Mouse (Mus musculus): ENCODE results near the gene Gm20696. TPM values are rescaled to one million over a fixed set of nuclear protein-coding genes. Genes with fewer than 3 reads are reported as not detected.
A peak's percentile ranks its signal among the peaks of the same experiment; 100 is the strongest.

The Gm20696 gene
- total RNA-seq, 2 experiments from 2014 or later: 1.2 to 1.3 TPM

DNA sequence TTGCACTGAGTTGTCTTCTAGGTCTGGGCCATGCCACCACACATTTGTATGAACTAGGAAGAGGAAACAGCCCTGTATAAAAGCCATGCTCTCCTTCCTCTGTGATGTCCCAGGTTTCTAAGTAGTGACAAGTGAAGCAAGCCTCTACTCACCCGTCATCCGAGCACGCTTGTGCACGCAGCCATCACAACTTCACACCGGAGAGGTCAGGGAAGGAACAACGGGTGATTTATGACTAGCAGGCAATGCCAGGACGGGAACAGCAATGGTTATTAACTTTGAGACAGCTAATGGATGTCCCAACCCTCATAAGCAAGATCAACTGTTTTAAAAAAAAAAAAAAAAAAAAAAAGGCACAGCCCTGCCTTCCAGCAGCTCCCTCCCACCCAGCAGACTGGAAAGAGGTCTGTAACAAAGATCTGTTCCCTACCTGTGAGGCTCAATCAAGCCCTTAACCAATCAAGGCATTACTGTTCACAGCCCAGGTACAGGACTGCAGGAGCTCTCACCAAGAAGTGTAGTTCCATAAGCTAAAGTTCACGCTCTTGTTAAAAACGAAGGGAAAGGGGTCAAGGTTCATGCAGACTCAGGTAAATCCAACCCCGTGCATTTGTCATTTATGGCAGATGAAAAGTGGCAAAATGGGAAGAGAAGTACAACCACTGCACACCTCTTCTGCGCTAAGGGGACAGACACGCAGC lies 197.3 kb downstream of the Gm20696 start:
- no peak for TF ChIP-seq CTCF (IDR thresholded peaks at IDR 0.05)
- intact Hi-C loops (cut with DNase I): no loop called here
- no peak overlapping the region for H3K4me3 ChIP-seq
- no peak overlapping the region for H3K27ac ChIP-seq
- DNase-seq: no peak

DNA sequence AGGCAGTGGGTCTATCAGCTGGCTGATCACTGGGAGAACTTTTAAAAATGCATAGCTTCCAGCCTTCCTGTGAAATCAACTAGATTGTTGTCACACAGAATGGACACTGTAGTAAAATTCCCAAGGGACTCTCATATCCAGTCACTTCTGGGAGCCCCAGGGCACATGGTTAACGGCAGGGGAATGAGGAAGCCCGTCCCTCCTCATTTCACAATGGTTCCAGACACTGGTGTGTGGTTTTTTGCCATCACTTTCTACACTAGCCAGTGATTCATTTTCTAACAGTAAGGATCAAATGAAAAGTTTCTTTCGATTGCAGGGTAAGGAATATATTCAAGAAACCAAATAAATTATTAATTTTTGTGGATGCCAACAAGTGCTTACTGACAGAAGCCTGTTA lies 198.8 kb downstream of the Gm20696 start:
- no peak for DNase-seq
- intact Hi-C loops (cut with DNase I): no loop called here
- TF ChIP-seq CTCF (IDR thresholded peaks at IDR 0.05): no peak
- Histone ChIP-seq H3K4me3 (no peak overlapping the region), H3K27ac (no peak overlapping the region)

DNA sequence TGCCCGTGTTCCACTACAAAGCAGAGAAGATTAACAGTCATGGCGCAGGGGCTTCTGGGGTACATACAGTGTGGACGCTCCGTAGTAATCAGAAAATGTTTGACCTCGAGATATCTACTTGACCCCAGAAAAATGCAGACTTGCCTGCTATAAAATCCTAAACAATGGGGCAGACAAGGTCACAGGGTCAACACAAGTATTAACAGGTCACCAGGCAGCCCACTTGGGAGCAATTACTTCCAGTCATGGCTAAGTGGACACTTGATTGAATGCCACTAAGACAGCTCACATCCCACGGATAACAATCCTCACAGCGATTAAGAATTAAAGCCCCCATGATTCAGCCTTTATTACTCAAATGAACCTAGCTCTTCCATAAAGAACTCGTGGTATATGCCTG lies 199.5 kb downstream of the Gm20696 start:
- no peak overlapping the region for H3K4me3 ChIP-seq
- DNase-seq: no peak
- intact Hi-C loops (cut with DNase I): no loop called here
- H3K27ac ChIP-seq: no peak overlapping the region
- TF ChIP-seq CTCF (IDR thresholded peaks at IDR 0.05): no peak

DNA sequence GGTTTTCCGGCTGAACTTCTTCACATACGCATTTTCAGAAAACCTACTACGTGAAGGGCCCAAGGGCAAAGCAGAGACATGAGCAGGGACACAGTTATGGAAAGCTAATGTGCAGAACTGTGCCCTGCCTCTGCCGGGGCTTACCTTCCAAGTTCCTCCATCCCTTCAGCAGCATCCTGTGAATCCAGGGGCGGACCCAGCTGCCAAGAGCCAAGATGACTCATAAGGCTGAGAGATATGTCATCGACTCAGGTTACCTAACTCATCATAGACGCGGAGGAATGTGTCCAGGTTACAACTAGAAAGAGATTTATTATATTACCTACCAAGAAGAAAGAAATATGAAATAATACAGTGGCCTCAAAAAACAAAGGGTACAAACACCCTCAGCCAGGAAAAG lies 200.2 kb downstream of the Gm20696 start:
- intact Hi-C loops (cut with DNase I): no loop called here

DNA sequence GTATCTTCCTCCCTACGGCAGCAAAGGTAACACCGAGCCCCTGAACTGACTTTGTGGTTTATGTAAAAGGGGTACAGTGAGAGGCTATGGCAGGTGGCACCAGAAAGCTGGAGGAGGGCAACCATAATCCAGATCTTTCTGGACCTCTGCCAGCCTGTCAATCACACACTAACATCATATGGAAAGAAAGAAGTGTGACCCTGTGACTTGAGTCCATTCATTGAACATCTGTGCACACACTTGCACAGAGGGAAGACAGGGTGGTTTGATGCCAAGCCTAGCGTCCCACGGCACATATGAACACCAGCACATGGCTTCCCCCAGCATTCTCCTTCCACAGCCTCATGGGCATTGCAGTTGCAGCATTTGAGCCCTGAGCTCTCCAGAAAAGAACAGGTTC lies 202.1 kb downstream of the Gm20696 start:
- Histone ChIP-seq H3K27ac (no peak overlapping the region), H3K4me3 (no peak overlapping the region)
- intact Hi-C loops (cut with DNase I): no loop called here
- DNase-seq: no peak
- no peak for TF ChIP-seq CTCF (IDR thresholded peaks at IDR 0.05)

More for the DNA sequence above, 200.2 kb downstream of the Gm20696 start:
- DNase-seq: no peak
- no peak overlapping the region for H3K27ac ChIP-seq
- H3K4me3 ChIP-seq: no peak overlapping the region
- TF ChIP-seq CTCF (IDR thresholded peaks at IDR 0.05): no peak

DNA sequence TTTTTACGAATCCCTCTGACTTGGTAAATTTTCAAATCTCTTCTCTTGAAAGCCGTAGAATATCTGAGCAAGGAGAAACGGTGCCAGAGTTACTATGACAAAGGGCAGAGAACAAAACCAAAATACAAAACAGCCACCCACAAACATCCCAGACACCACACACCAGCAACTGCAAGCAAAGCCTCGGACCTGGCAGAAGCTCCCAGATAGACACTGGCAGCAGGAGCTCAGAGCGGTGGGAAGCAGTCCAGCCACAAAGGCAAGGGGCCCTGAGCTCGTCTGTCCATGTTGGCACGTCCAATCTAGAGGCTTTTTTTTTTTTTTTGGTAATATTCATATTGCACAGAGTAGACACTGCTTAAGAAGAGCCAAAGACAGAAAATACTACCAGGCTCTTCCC lies 202.7 kb downstream of the Gm20696 start:
- intact Hi-C loops (cut with DNase I): no loop called here
- Histone ChIP-seq H3K27ac (no peak overlapping the region), H3K4me3 (no peak overlapping the region)
- TF ChIP-seq CTCF (IDR thresholded peaks at IDR 0.05): no peak
- peak; percentile 58 for DNase-seq

DNA sequence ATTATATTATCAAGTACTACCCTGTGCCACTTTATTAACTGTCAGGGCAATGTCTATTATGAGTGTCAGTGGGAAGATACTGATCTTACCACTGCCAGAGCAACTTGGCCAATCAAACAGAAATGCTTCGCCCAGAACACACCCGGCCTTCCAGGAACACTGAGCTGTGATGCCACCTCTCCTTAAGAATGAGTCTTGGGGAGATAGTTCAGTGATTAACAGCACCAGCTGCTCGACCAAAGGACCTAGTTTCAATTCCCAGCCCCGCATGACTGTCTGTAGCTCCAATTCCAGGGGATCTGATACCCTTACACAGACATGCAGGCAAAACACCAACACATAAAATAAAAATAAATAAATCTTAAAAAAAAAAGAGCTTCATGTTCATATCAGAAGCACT lies 207.8 kb downstream of the Gm20696 start:
- peak; percentile 59 for DNase-seq
- Histone ChIP-seq H3K4me3 (no peak overlapping the region), H3K27ac (peak overlapping the region; percentile 59)
- no peak for TF ChIP-seq CTCF (IDR thresholded peaks at IDR 0.05)
- intact Hi-C loops (cut with DNase I): loop anchor here (1.0 to 5.0 kb wide), 2 partner anchors 27 to 39 kb away; no protein-coding TSS in a partner anchor

DNA sequence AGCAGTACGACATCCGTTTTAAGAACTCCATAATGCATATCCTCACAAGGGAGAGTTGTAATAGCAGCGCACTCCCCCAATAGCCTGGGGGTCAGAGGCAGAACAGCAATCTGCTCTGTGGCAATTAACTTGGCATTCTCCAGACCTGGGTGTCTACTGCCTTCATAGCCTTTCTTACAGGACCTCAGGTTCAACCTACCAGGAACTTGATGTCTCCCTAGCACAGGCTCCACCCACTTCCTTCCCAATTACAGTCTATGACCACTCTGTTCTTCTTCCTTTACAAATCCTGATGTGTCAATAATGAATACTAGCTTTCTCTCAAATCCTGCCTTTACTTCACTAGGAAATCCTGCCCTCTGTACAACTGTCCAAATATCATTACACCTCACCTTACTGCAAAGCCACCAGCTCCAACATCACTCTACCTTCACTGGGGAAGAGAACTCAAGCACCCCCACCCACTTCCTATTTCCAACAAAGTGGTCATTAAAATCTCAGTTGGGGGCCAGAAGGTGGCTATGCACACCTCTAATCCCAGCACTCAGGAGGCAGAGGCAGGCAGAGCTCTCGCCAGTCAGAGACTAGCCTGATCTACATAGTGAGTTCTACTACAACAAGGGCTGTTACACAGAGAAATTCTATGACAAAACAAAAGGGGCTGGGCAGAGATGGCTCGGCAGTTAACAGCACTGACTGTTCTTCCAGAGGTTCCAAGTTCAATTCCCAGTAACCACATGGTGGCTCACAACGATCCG lies 212.7 kb downstream of the Gm20696 start:
- no peak overlapping the region for H3K27ac ChIP-seq
- H3K4me3 ChIP-seq: no peak overlapping the region
- no peak for DNase-seq
- no peak for TF ChIP-seq CTCF (IDR thresholded peaks at IDR 0.05)
- intact Hi-C loops (cut with DNase I): no loop called here

DNA sequence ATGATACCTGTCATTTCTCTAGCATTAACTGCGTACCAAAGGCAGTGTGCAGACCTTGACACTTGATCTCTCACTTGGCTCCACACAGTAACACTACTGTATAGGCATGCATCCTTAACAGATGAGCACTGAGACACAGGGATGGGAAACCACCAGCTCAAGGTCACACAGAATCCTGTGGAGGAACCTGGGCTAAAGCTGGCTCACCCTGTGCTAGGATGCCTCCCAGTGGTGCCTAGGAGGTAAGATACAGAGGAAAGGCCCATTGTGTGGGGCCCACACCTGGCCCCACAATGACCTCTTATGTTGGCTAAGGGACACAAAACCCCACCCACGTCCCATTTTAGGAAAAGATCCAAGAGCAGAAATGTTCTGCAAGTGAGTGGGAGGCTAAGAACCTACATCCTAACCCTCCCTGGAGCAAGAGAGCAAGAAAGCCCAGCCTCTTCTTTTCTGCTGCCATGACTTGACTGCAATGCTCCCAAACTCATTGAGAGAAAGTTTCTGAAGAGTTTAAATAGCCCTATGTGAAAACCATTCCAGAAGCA lies 213.9 kb downstream of the Gm20696 start:
- Histone ChIP-seq H3K27ac (peak overlapping the region; percentile 5; the same call in 1 of the 2 replicates), H3K4me3 (no peak overlapping the region)
- TF ChIP-seq CTCF (IDR thresholded peaks at IDR 0.05): peak; percentile 58
- intact Hi-C loops (cut with DNase I): no loop called here
- DNase-seq: no peak

DNA sequence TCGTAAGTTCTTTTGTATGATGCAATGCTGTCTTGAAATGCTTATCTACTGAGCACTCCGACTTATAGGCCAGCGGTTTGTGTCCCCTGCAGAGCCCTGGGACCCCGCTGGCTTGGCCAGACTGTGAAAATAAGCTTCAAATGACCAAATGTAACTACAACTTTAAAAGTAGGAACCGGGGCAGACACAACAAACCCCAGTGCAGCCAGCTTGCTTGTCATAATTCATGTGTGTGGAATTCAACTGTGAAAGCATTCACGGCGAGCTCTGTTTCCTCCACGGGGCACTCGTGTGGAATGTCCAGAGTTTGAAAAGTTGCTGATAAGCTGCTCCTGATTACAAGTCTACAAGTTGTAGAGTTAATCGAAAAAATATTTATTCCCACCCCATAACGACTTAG lies 215.1 kb downstream of the Gm20696 start:
- no peak for DNase-seq
- peak overlapping the region; percentile 53 for H3K27ac ChIP-seq
- TF ChIP-seq CTCF (IDR thresholded peaks at IDR 0.05): no peak
- intact Hi-C loops (cut with DNase I): no loop called here
- no peak overlapping the region for H3K4me3 ChIP-seq

DNA sequence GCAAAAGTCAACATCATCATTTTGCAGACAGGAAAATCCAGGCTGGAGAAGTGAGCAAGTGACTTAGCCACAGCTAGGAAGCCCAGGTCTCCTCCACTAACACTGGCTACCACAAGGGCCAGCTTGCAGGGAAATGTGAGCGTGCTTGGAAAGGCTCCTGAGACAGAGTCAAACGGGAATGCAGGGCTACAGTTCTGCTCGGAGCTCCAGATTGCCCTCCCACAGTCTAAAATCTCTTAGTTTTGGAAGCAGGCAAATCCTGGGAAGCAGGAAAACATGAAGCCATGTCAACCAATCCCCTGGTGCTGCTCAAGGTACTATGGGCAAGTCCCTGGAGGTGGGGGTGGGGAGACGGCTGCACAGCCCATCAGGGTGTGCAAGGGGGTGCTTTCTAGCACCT lies 219.2 kb downstream of the Gm20696 start:
- no peak overlapping the region for H3K27ac ChIP-seq
- intact Hi-C loops (cut with DNase I): loop anchor here (10.0 kb wide), 1 partner anchor 183 kb away; no protein-coding TSS in a partner anchor
- TF ChIP-seq CTCF (IDR thresholded peaks at IDR 0.05): no peak
- no peak overlapping the region for H3K4me3 ChIP-seq
- DNase-seq: no peak

DNA sequence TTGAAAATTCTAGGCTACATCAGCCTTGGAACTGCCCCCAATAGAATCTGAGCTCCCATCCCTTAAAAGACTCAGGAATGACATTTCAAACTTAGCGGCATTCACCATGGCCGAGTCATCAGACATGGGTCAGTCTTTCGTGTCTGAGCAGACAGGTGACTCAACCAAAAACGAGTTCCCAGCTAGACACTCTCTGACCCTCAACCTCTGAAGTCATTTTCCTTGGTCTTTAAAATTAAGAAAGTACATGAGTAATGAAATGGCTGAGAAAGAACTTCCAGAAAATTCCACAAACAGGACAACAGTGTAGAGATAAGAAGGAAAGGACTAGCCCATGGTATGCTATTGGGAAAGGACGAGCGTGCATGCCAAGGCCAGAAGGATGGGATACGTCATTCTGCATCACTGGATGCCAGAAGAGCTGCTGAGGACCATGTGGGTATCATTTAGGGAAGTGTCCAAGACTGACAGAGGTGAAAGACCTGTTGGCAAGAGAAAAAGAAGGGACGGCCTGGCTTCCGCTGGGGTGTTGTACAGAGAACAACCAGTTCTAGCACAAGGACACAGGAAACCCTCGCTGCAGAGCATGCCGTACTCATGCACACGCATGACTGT lies 219.7 kb downstream of the Gm20696 start:
- H3K27ac ChIP-seq: no peak overlapping the region
- intact Hi-C loops (cut with DNase I): loop anchor here (10.0 kb wide), 1 partner anchor 182 kb away; no protein-coding TSS in a partner anchor
- TF ChIP-seq CTCF (IDR thresholded peaks at IDR 0.05): no peak
- no peak overlapping the region for H3K4me3 ChIP-seq
- DNase-seq: no peak

DNA sequence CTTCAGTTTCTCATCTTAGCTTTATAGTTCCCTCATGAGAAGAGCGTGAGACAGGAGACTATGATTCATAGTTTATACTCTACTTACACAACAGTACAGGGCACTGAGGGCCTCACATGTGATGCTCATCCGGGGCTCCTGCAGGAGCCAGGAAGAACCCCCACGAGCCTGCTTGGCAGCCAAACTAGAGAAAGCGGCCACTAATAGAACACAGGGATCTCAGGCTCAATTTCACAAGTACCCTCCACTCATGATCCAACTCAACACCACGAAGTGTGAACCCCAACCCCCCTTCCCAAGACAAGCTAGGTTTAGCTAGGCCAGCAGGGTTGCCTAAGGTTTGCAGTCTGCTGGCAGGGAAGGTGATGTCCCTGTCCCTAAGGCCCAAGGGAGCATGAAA lies 223.1 kb downstream of the Gm20696 start:
- Histone ChIP-seq H3K4me3 (no peak overlapping the region), H3K27ac (peak overlapping the region; percentile 66)
- TF ChIP-seq CTCF (IDR thresholded peaks at IDR 0.05): no peak
- peak; percentile 76 for DNase-seq
- intact Hi-C loops (cut with DNase I): loop anchor here (5.0 to 10.0 kb wide), 2 partner anchors 79 to 179 kb away; partner anchors contain the start of gene Foxp1
